Mouse (Mus musculus) CH12.LX (cell line): ENCODE results near the gene Chrna1. TPM values are rescaled to one million over a fixed set of nuclear protein-coding genes. Genes with fewer than 3 reads are reported as not detected.

ENCODE experiments used
- DNase-seq: peaks from one replicate; pipeline ENCODE4 v3.0.0-alpha.2; 2013; ENCODE audit errors: extremely low read depth
- H3K27ac ChIP-seq: 2 replicates; pipeline ENCODE4 v1.5.1; 2012; ENCODE audit warnings: low read depth, mild to moderate bottlenecking, control low read depth, moderate library complexity; ENCODE audit not compliant: insufficient read depth
- H3K27me3 ChIP-seq: replicated peaks from 2 replicates; pipeline ENCODE3; 2012; ENCODE audit warnings: inconsistent platforms
- H3K36me3 ChIP-seq, 2 experiments: replicated peaks in 1 of 2; 2 replicates each; pipeline versions ENCODE3 to v1.6.1; 2012; ENCODE audit warnings: inconsistent platforms in 1 of 2, low read length in 1 of 2, mild to moderate bottlenecking in 1 of 2, mixed read lengths in 1 of 2, moderate library complexity in 1 of 2; ENCODE audit not compliant: control insufficient read depth in 1 of 2, insufficient read depth in 1 of 2
- H3K4me1 ChIP-seq, 2 experiments: 2 replicates each; pipeline ENCODE4 v1.6.1; 2012; ENCODE audit warnings: inconsistent platforms in 1 of 2, moderate library complexity in 1 of 2; ENCODE audit not compliant: insufficient read depth in 2 of 2, control insufficient read depth in 1 of 2
- H3K4me2 ChIP-seq: 2 replicates; pipeline ENCODE4 v1.6.1; 2012; ENCODE audit warnings: low read depth, mild to moderate bottlenecking, control low read depth; ENCODE audit not compliant: poor library complexity, insufficient read depth, severe bottlenecking
- H3K4me3 ChIP-seq, 3 experiments: fragments of 150-350 bp in 1 of 3; sonication (generic) in 1 of 3; replicated peaks in 1 of 3; 2 replicates each; pipeline versions ENCODE3 to v1.5.1; 2011 to 2012; ENCODE audit warnings: low read depth in 2 of 3, low read length in 2 of 3, mild to moderate bottlenecking in 2 of 3, moderate library complexity in 2 of 3, control low read depth in 1 of 3, improper control_type of control experiment in 1 of 3, inconsistent platforms in 1 of 3, mixed read lengths in 1 of 3; ENCODE audit not compliant: poor library complexity in 1 of 3
- H3K79me2 ChIP-seq: replicated peaks from 2 replicates; pipeline ENCODE4 v1.6.1; 2012; ENCODE audit warnings: mild to moderate bottlenecking, moderate library complexity; ENCODE audit not compliant: control insufficient read depth, poor library complexity, insufficient read depth, severe bottlenecking; ENCODE audit errors: extremely low read depth
- H3K9ac ChIP-seq: 2 replicates; pipeline ENCODE4 v1.6.1; 2012; ENCODE audit warnings: low read depth, mild to moderate bottlenecking, control low read depth, moderate library complexity; ENCODE audit not compliant: insufficient read depth
- H3K9me3 ChIP-seq: replicated peaks from 2 replicates; pipeline ENCODE3; 2012; ENCODE audit warnings: low read length, inconsistent platforms, mixed read lengths
- CHD2 ChIP-seq: IDR thresholded peaks from 2 replicates; pipeline ENCODE4 v1.6.1; 2011; ENCODE audit warnings: low read length, improper control_type of control experiment
- E2F4 ChIP-seq: IDR thresholded peaks from 2 replicates; pipeline ENCODE4 v1.6.1; 2011; ENCODE audit warnings: low read depth, low read length, improper control_type of control experiment; ENCODE audit not compliant: insufficient replicate concordance
- GABPA ChIP-seq: IDR thresholded peaks from 2 replicates; pipeline ENCODE4 v1.6.1; 2012; ENCODE audit warnings: low read depth, low read length, improper control_type of control experiment, inconsistent platforms; ENCODE audit not compliant: insufficient replicate concordance
- JUND ChIP-seq: conservative IDR thresholded peaks from 2 replicates; pipeline ENCODE4 v1.6.1; 2011; ENCODE audit warnings: low read depth, low read length, improper control_type of control experiment
- KAT2A ChIP-seq: IDR thresholded peaks from 2 replicates; pipeline ENCODE4 v1.6.1; 2012; ENCODE audit warnings: low read length, improper control_type of control experiment, inconsistent platforms; ENCODE audit not compliant: insufficient replicate concordance
- MAFK ChIP-seq: IDR thresholded peaks from 2 replicates; pipeline ENCODE4 v1.6.1; 2011; ENCODE audit warnings: low read length, improper control_type of control experiment; ENCODE audit not compliant: insufficient replicate concordance
- MAX ChIP-seq: IDR thresholded peaks from 2 replicates; pipeline ENCODE4 v1.6.1; 2011; ENCODE audit warnings: low read length, improper control_type of control experiment
- MXI1 ChIP-seq: IDR thresholded peaks from 2 replicates; pipeline ENCODE4 v1.6.1; 2011; ENCODE audit warnings: mild to moderate bottlenecking, low read depth, low read length, improper control_type of control experiment
- NELFE ChIP-seq: IDR thresholded peaks from 2 replicates; pipeline ENCODE4 v1.6.1; 2011; ENCODE audit warnings: low read depth, low read length, improper control_type of control experiment
- NRF1 ChIP-seq: IDR thresholded peaks from 2 replicates; pipeline ENCODE4 v1.6.1; 2014; ENCODE audit warnings: low read depth, mild to moderate bottlenecking, inconsistent platforms, low read length, improper control_type of control experiment, moderate library complexity
- RAD21 ChIP-seq: IDR thresholded peaks from 2 replicates; pipeline ENCODE4 v1.6.1; 2011; ENCODE audit warnings: low read depth, mild to moderate bottlenecking, low read length, improper control_type of control experiment, moderate library complexity
- RCOR1 ChIP-seq: conservative IDR thresholded peaks from 2 replicates; pipeline ENCODE4 v1.6.1; 2012; ENCODE audit warnings: low read depth, mild to moderate bottlenecking, inconsistent platforms, low read length, improper control_type of control experiment
- SIN3A ChIP-seq: IDR thresholded peaks from 2 replicates; pipeline ENCODE4 v1.6.1; 2012; ENCODE audit warnings: low read length, improper control_type of control experiment, inconsistent platforms
- SMC3 ChIP-seq: IDR thresholded peaks from 2 replicates; pipeline ENCODE4 v1.6.1; 2011; ENCODE audit warnings: low read depth, low read length, improper control_type of control experiment
- TBP ChIP-seq: conservative IDR thresholded peaks from 2 replicates; pipeline ENCODE4 v1.6.1; 2011; ENCODE audit warnings: low read depth, low read length, improper control_type of control experiment
- ZC3H11A ChIP-seq: IDR thresholded peaks from 2 replicates; pipeline ENCODE4 v1.6.1; 2012; ENCODE audit warnings: low read depth, mild to moderate bottlenecking, inconsistent platforms, low read length, improper control_type of control experiment
- ZMIZ1 ChIP-seq: IDR thresholded peaks from 2 replicates; pipeline ENCODE4 v1.6.1; 2012; ENCODE audit warnings: low read depth, mild to moderate bottlenecking, inconsistent platforms, low read length, improper control_type of control experiment
- ZNF384 ChIP-seq: IDR thresholded peaks from 2 replicates; pipeline ENCODE4 v1.6.1; 2012; ENCODE audit warnings: low read depth, low read length, improper control_type of control experiment, inconsistent platforms
- dilution Hi-C: fragments of 300-500 bp; cut with MboI; formaldehyde crosslinking; loops from 2 replicates; pipeline ENCODE4 v1.14.3; 2020; ENCODE audit warnings: low sequenced_read_pairs; ENCODE audit not compliant: extremely low pct_unique_long_range_greater_than_20kb, extremely low pct_ligation_motif_present
- in situ Hi-C: fragments of 300-500 bp; cut with MboI; formaldehyde crosslinking; loops from 3 replicates; pipeline ENCODE4 v1.14.3; 2019; ENCODE audit warnings: low sequenced_read_pairs, low pct_ligation_motif_present, low pct_unique_long_range_greater_than_20kb, mixed read lengths
- polyA plus RNA-seq: library from polyadenylated mRNA; unstranded; fragments of >175 nt; gene quantifications from 2 replicates; pipeline ENCODE4 v1.2.1, GENCODE M21; 2012; ENCODE audit warnings: low read depth; ENCODE audit not compliant: insufficient read length
- total RNA-seq, 2 experiments: library from RNA; depleted of rRNA; stranded (reverse); fragments of 300-350 nt in 1 of 2; fragments of >200 nt in 1 of 2; gene quantifications; 2 replicates each; pipeline ENCODE4 v1.2.3; 2012 to 2014

Chrna1 gene
- total and polyA plus RNA-seq, 3 experiments, result not detected

DNA sequence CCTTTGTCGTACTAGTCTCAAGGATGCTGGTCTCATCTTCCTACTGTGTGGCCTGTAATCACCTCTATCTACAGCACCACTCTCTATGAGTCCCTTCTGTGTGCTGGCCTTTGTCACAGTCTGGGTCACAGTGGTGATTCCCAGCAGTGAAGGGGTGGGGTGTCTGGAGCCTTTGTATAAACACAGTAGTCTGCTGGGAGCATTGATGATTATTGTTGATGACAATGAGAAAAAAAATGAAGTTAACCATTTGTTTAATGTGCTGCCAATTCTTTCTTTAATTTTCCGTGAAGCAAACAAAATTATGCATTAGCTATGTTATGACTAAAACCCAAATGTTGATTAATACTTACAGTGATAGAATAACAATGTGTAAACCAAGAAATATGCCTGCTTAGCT, 8.8 kb upstream of the Chrna1 start:
- H3K9me3 ChIP-seq, result no peaks in the 10 kb centered on the region
- DNase-seq, result no peak
- in situ Hi-C loops, result loop anchor here (25.0 kb wide), 2 partner anchors 398 to 1073 kb away; partner anchors contain the start of genes Evx2 and Hoxd13

DNA sequence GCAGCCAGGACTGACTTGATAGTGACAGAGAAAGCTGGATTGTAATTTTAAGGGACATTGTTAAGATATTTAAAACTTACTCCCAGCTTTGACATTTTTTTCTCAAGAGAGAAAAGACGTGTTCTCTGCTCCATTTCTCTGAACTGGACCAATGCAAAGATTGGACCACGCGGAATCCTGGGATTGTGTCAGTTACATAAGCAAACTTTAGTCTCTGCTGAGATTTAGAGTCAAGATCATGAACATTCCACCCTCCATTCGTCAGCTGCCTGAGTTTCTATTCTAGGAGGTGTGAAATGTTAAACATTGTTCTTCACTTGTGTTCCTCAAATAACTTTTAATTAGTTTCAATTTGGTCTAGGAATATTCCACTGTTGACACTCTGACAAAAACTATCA, 7.0 kb upstream of the Chrna1 start:
- Histone ChIP-seq H3K27me3 (peaks cover 1% of the 10 kb centered on the region), H3K4me1 (peaks cover 6 to 12% of the 10 kb centered on the region in 2 experiments), H3K79me2 (no peaks in the 10 kb centered on the region), H3K36me3 (no peaks in the 10 kb centered on the region)
- in situ Hi-C loops, result loop anchor here (25.0 kb wide), 2 partner anchors 400 to 1075 kb away; partner anchors contain the start of genes Evx2 and Hoxd13
- TF ChIP-seq JUND, result no peak
- TF ChIP-seq RCOR1, result no peak
- no peak for TF ChIP-seq SMC3
- no peak for TF ChIP-seq NELFE
- no peak for TF ChIP-seq MXI1
- no peak for TF ChIP-seq RAD21
- TF ChIP-seq CHD2, result no peak
- TF ChIP-seq GABPA, result no peak
- TF ChIP-seq MAFK, result no peak
- TF ChIP-seq E2F4, result no peak
- no peak for TF ChIP-seq ZNF384
- TF ChIP-seq ZMIZ1, result no peak
- TF ChIP-seq KAT2A, result no peak
- no peak for TF ChIP-seq NRF1
- no peak for TF ChIP-seq SIN3A
- TF ChIP-seq, all 38 proteins: peak for 0
- dilution Hi-C loops, result no loop called here
- no peak for DNase-seq
- H3K4me3 ChIP-seq, result no peak overlapping the region
- no peak overlapping the region for H3K4me2 ChIP-seq
- no peak overlapping the region for H3K27ac ChIP-seq
- H3K9me3 ChIP-seq, result no peaks in the 10 kb centered on the region
- H3K9ac ChIP-seq, result no peak overlapping the region

More for the DNA sequence above, 8.8 kb upstream of the Chrna1 start:
- Histone ChIP-seq H3K9ac (no peak overlapping the region), H3K36me3 (no peaks in the 10 kb centered on the region), H3K4me3 (no peak overlapping the region), H3K27me3 (peaks cover 1% of the 10 kb centered on the region), H3K4me2 (no peak overlapping the region), H3K27ac (no peak overlapping the region), H3K4me1 (peaks cover 12 to 22% of the 10 kb centered on the region in 2 experiments), H3K79me2 (no peaks in the 10 kb centered on the region)
- no peak for TF ChIP-seq ZC3H11A
- TF ChIP-seq MXI1, result no peak
- no peak for TF ChIP-seq TBP
- TF ChIP-seq MAX, result no peak
- no peak for TF ChIP-seq NELFE
- TF ChIP-seq ZMIZ1, result no peak
- no peak for TF ChIP-seq NRF1
- TF ChIP-seq SMC3, result no peak
- dilution Hi-C loops, result no loop called here
